Mouse (Mus musculus) liver, postnatal 0 days (tissue): ENCODE results near the gene Bace2.

Experiments
- CTCF ChIP-seq: sonication (generic); IDR thresholded peaks from 2 replicates; pipeline ENCODE4 v1.5.1; 2016; ENCODE audit warnings: antibody characterized with exemption, low read depth
- EP300 ChIP-seq: IDR thresholded peaks from 2 replicates; pipeline ENCODE4 v1.6.1; 2016; ENCODE audit warnings: antibody characterized with exemption, low read depth, mild to moderate bottlenecking

GRCm38 (mm10) chr16:97421671-97422070, 65.1 kb downstream of the Bace2 start:
- no peak for TF ChIP-seq EP300
- TF ChIP-seq CTCF = no peak
